Mouse (Mus musculus) erythroblast, embryonic 14.5 days (primary cell): Measurements from ENCODE around the gene Scn8a. TPM values are rescaled to one million over a fixed set of nuclear protein-coding genes. Genes with fewer than 3 reads are reported as not detected.

Source experiments
- H3K27me3 ChIP-seq: 2 replicates; pipeline ENCODE4 v1.6.1; 2012; ENCODE audit warnings: inconsistent platforms; ENCODE audit not compliant: control insufficient read depth
- H3K36me3 ChIP-seq: 2 replicates; pipeline ENCODE4 v1.6.1; 2012; ENCODE audit warnings: mild to moderate bottlenecking, inconsistent platforms; ENCODE audit not compliant: control insufficient read depth
- H3K4me1 ChIP-seq: 2 replicates; pipeline ENCODE4 v1.6.1; 2012; ENCODE audit warnings: inconsistent platforms; ENCODE audit not compliant: control insufficient read depth
- H3K4me3 ChIP-seq: replicated peaks from 2 replicates; pipeline ENCODE3; 2012; ENCODE audit warnings: moderate library complexity, mild to moderate bottlenecking, inconsistent platforms
- H3K9me3 ChIP-seq: 2 replicates; pipeline ENCODE4 v1.6.1; 2012; ENCODE audit warnings: low read length, inconsistent platforms, mixed read lengths; ENCODE audit not compliant: control insufficient read depth
- GATA1 ChIP-seq: IDR thresholded peaks from 2 replicates; pipeline ENCODE4 v1.6.1; 2012; ENCODE audit warnings: low read length, inconsistent platforms, mixed read lengths
- TAL1 ChIP-seq: IDR thresholded peaks from 3 replicates; pipeline ENCODE4 v1.6.1; 2012; ENCODE audit warnings: low read length, inconsistent platforms, mixed read lengths
- polyA plus RNA-seq: library from polyadenylated mRNA; stranded (reverse); fragments of >175 nt; gene quantifications from 2 replicates; pipeline ENCODE4 v1.2.3, GENCODE M21; 2012

Scn8a gene
- polyA plus RNA-seq, 1 experiment, result not detected

- no peak for TF ChIP-seq TAL1
- TF ChIP-seq GATA1, result no peak
- no peaks in the 10 kb centered on the region for H3K27me3 ChIP-seq
- no peak overlapping the region for H3K4me3 ChIP-seq
- H3K4me1 ChIP-seq, result no peaks in the 10 kb centered on the region
- no peaks in the 10 kb centered on the region for H3K36me3 ChIP-seq
- H3K9me3 ChIP-seq, result no peaks in the 10 kb centered on the region
Measured at GRCm38 (mm10) chr15:100903811-100904210, 34.2 kb downstream of the Scn8a start.

DNA sequence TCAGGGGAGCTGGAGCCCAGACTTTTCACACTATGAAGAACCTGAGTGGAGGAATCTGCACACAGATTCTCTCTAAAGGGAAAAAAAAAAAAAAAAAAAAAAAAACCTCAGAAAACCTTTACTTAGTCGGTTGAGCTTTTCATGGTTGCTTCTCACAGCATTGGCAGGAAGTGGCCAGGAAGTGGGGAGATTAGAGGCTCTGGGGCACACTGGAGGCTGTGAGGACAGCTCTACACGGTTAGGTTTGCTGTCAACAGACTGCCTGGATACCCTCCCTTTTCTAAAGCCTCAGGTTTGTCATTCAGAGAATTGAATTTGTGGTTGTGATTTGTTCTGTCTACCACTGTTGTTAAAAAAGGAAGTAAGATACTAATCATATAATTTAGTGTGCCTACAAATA is 35.3 kb downstream of the Scn8a start:
- Histone ChIP-seq H3K27me3 (no peaks in the 10 kb centered on the region), H3K36me3 (no peaks in the 10 kb centered on the region), H3K4me3 (no peak overlapping the region), H3K9me3 (no peaks in the 10 kb centered on the region), H3K4me1 (no peaks in the 10 kb centered on the region)
- TF ChIP-seq GATA1 (no peak), TAL1 (no peak)

GRCm38 (mm10) chr15:100905751-100906150 is 36.1 kb downstream of the Scn8a start:
- Histone ChIP-seq H3K4me1 (no peaks in the 10 kb centered on the region), H3K36me3 (no peaks in the 10 kb centered on the region), H3K27me3 (no peaks in the 10 kb centered on the region), H3K4me3 (no peak overlapping the region), H3K9me3 (no peaks in the 10 kb centered on the region)
- TF ChIP-seq GATA1, result no peak
- no peak for TF ChIP-seq TAL1

DNA sequence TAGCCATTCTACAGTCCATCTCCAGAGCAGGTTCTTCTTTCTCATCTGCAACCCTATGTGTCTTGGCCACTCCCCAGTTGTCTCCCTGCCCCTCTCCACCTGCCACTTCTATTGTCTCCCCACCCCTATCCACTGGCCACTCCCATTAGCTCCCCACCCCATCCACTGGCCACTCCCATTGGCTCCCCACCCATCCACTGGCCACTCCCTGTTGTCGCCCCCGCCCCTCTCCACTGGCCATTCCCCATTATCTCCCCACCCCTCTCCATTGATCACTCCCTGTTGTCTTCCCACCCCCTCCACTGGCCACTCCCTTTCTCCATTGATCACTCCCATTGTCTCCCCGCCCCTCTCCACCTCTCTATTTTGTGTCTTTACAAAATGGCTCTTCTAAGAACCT is 39.2 kb downstream of the Scn8a start:
- H3K27me3 ChIP-seq, result no peaks in the 10 kb centered on the region

GRCm38 (mm10) chr15:100909734-100910163 is 40.1 kb downstream of the Scn8a start:
- Histone ChIP-seq H3K9me3 (no peaks in the 10 kb centered on the region), H3K27me3 (no peaks in the 10 kb centered on the region), H3K4me3 (no peak overlapping the region), H3K36me3 (no peaks in the 10 kb centered on the region), H3K4me1 (no peaks in the 10 kb centered on the region)
- TF ChIP-seq TAL1, result no peak
- no peak for TF ChIP-seq GATA1

More for the DNA sequence above, 39.2 kb downstream of the Scn8a start:
- no peak for TF ChIP-seq TAL1
- TF ChIP-seq GATA1, result no peak
- no peaks in the 10 kb centered on the region for H3K4me1 ChIP-seq
- no peak overlapping the region for H3K4me3 ChIP-seq
- no peaks in the 10 kb centered on the region for H3K36me3 ChIP-seq
- no peaks in the 10 kb centered on the region for H3K9me3 ChIP-seq

- Histone ChIP-seq H3K27me3 (no peaks in the 10 kb centered on the region), H3K9me3 (no peaks in the 10 kb centered on the region), H3K4me3 (no peak overlapping the region), H3K4me1 (no peaks in the 10 kb centered on the region), H3K36me3 (no peaks in the 10 kb centered on the region)
- TF ChIP-seq GATA1 (no peak), TAL1 (no peak)
Measured at GRCm38 (mm10) chr15:100910381-100910841, 40.8 kb downstream of the Scn8a start.

DNA sequence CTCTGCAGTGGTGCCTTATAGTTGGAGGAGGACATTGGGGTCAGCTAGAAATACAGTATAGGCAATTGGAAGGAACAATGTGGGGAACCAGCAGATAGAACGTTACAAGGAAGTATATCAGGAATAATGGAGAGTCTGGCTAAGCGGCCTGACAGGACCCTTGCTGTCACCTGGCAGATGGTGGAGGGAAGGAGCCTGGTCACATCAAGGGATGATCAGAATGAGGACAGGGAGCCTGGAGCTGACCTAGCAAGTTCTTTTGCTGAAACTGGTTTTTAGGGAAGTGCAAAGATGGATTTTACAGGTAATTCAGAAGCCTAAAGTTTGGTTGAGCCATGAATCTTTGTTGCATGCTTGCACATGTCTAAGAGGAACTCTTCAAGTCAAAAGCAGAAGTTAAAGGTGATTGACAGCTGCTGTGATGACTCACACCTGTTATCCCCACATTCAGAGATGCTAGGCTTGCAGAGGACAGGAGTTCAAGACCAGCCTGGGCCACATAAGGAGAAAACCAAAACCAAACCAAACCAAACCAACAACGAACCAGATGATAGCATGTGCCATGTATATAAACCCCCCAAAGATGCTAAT is 43.1 kb downstream of the Scn8a start:
- H3K27me3 ChIP-seq, result peaks cover 2% of the 10 kb centered on the region
- TF ChIP-seq TAL1 (no peak), GATA1 (no peak)
- no peaks in the 10 kb centered on the region for H3K4me1 ChIP-seq
- H3K9me3 ChIP-seq, result peaks cover 12% of the 10 kb centered on the region
- H3K4me3 ChIP-seq, result no peak overlapping the region
- no peaks in the 10 kb centered on the region for H3K36me3 ChIP-seq

DNA sequence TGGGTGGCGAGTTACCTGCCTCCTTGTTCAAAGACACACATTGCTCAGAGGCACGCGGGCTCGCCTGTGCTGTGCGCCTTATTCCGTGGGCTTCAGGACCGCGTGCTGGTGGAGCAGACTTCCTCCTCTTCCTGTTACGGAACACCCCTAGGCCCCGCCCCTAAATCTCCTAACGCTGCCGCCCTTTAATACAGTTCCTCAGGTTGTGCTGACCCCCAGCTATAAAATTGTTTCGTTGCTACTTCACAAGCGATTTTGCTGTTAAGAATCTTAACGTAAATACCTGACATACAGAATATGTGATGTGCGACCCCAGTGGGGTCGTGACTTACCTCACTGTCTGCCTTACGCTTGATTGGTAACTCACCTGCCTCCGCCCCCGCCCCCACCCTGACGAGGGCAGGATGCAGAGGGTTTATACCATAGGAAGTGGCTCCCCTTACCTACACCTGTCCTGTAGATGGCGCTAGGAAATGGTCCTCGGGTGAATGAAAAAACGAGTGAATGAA is 45.1 kb downstream of the Scn8a start:
- H3K4me3 ChIP-seq, result no peak overlapping the region
- H3K4me1 ChIP-seq, result no peaks in the 10 kb centered on the region
- H3K27me3 ChIP-seq, result peaks cover 2% of the 10 kb centered on the region
- no peaks in the 10 kb centered on the region for H3K36me3 ChIP-seq
- TF ChIP-seq GATA1, result no peak
- no peak for TF ChIP-seq TAL1
- peaks cover 15% of the 10 kb centered on the region for H3K9me3 ChIP-seq

GRCm38 (mm10) chr15:100918046-100918445 is 48.4 kb downstream of the Scn8a start:
- Histone ChIP-seq H3K27me3 (peaks cover 2% of the 10 kb centered on the region), H3K36me3 (no peaks in the 10 kb centered on the region), H3K4me3 (no peak overlapping the region), H3K9me3 (peaks cover 15% of the 10 kb centered on the region), H3K4me1 (no peaks in the 10 kb centered on the region)
- no peak for TF ChIP-seq GATA1
- no peak for TF ChIP-seq TAL1

GRCm38 (mm10) chr15:100922210-100922609 is 52.6 kb downstream of the Scn8a start:
- no peaks in the 10 kb centered on the region for H3K36me3 ChIP-seq
- no peaks in the 10 kb centered on the region for H3K4me1 ChIP-seq
- no peaks in the 10 kb centered on the region; the same call in 1 of the 2 replicates for H3K27me3 ChIP-seq
- no peak overlapping the region for H3K4me3 ChIP-seq
- peaks cover 8% of the 10 kb centered on the region for H3K9me3 ChIP-seq
- TF ChIP-seq TAL1 (no peak), GATA1 (no peak)
